Mouse (Mus musculus): Measurements from ENCODE around the gene Nfkbil1. TPM values are rescaled to one million over a fixed set of nuclear protein-coding genes. Genes with fewer than 3 reads are reported as not detected.
A peak's percentile ranks its signal among the peaks of the same experiment; 100 is the strongest.

Gene Nfkbil1
- polyA plus RNA-seq, 1 experiment from 2014 or later: 12.1 TPM

GRCm38 (mm10) chr17:35201787-35202186 is 33.8 kb downstream of the Nfkbil1 start, which contains the start of gene Tnf:
TSS of gene Tnf (minus strand) at chr17:35202007.
- WGBS: 34% methylated on average over 13 of the region's 13 CpGs
- Histone ChIP-seq H3K4me3 (no peak within 1 kb of the TSS), H3K27ac (no peak within 1 kb of the TSS), H3K4me1 (peaks cover 14% of the 10 kb centered on the region), H3K9me3 (replicated peaks) (no peaks in the 10 kb centered on the region), H3K27me3 (ENCODE audit: low read depth, poor library complexity, severe bottlenecking) (peaks cover 94% of the 10 kb centered on the region), H3K36me3 (no peaks in the 10 kb centered on the region)
- DNase-seq (ENCODE audit: low spot score): no peak

GRCm38 (mm10) chr17:35201128-35201527 is 34.5 kb downstream of the Nfkbil1 start:
- no peak for DNase-seq (ENCODE audit: low spot score)
- WGBS: 72% methylated on average over 11 of the region's 11 CpGs
- no peak overlapping the region for H3K4me3 ChIP-seq
- H3K27me3 ChIP-seq (ENCODE audit: low read depth, poor library complexity, severe bottlenecking): peaks cover 95% of the 10 kb centered on the region
- no peaks in the 10 kb centered on the region for H3K36me3 ChIP-seq
- H3K4me1 ChIP-seq: peaks cover 20% of the 10 kb centered on the region
- H3K27ac ChIP-seq: no peak overlapping the region
- no peaks in the 10 kb centered on the region for H3K9me3 ChIP-seq (replicated peaks)

GRCm38 (mm10) chr17:35200398-35200797 is 35.2 kb downstream of the Nfkbil1 start:
- no peak for DNase-seq (ENCODE audit: low spot score)
- no peak overlapping the region for H3K27ac ChIP-seq
- H3K9me3 ChIP-seq (replicated peaks): no peaks in the 10 kb centered on the region
- no peaks in the 10 kb centered on the region for H3K36me3 ChIP-seq
- peaks cover 97% of the 10 kb centered on the region for H3K27me3 ChIP-seq (ENCODE audit: low read depth, poor library complexity, severe bottlenecking)
- 84% methylated on average over 11 of the region's 11 CpGs for WGBS
- H3K4me1 ChIP-seq: peaks cover 27% of the 10 kb centered on the region
- no peak overlapping the region for H3K4me3 ChIP-seq

GRCm38 (mm10) chr17:35198946-35199345 is 36.6 kb downstream of the Nfkbil1 start:
- H3K27me3 ChIP-seq (ENCODE audit: low read depth, poor library complexity, severe bottlenecking): peaks cover 97% of the 10 kb centered on the region
- 30% methylated on average over 8 of the region's 8 CpGs for WGBS
- no peak for DNase-seq (ENCODE audit: low spot score)
- H3K27ac ChIP-seq: no peak overlapping the region
- H3K4me1 ChIP-seq: peaks cover 38% of the 10 kb centered on the region
- H3K36me3 ChIP-seq: no peaks in the 10 kb centered on the region
- no peaks in the 10 kb centered on the region for H3K9me3 ChIP-seq (replicated peaks)
- no peak overlapping the region for H3K4me3 ChIP-seq

- Histone ChIP-seq H3K4me3 (no peak overlapping the region), H3K27ac (no peak overlapping the region), H3K36me3 (no peaks in the 10 kb centered on the region), H3K9me3 (replicated peaks) (no peaks in the 10 kb centered on the region), H3K4me1 (peaks cover 40% of the 10 kb centered on the region), H3K27me3 (ENCODE audit: low read depth, poor library complexity, severe bottlenecking) (peaks cover 97% of the 10 kb centered on the region)
- DNase-seq (ENCODE audit: low spot score): no peak
- WGBS: 58% methylated on average over 7 of the region's 7 CpGs
These were observed 37.6 kb downstream of the Nfkbil1 start for GRCm38 (mm10) chr17:35198029-35198428.

GRCm38 (mm10) chr17:35197126-35197525 is 38.5 kb downstream of the Nfkbil1 start:
- Histone ChIP-seq H3K27me3 (ENCODE audit: low read depth, poor library complexity, severe bottlenecking) (peaks cover 87% of the 10 kb centered on the region), H3K4me3 (no peak overlapping the region), H3K36me3 (no peaks in the 10 kb centered on the region), H3K27ac (no peak overlapping the region), H3K4me1 (peaks cover 40% of the 10 kb centered on the region), H3K9me3 (replicated peaks) (no peaks in the 10 kb centered on the region)
- 51% methylated on average over 6 of the region's 6 CpGs for WGBS
- DNase-seq (ENCODE audit: low spot score): no peak

GRCm38 (mm10) chr17:35196321-35196641 is 39.3 kb downstream of the Nfkbil1 start:
- no peak for DNase-seq (ENCODE audit: low spot score)
- H3K27me3 ChIP-seq (ENCODE audit: low read depth, poor library complexity, severe bottlenecking): peaks cover 79% of the 10 kb centered on the region
- no peaks in the 10 kb centered on the region for H3K36me3 ChIP-seq
- WGBS: 36% methylated on average over 9 of the region's 9 CpGs
- no peak overlapping the region for H3K27ac ChIP-seq
- H3K4me1 ChIP-seq: peaks cover 40% of the 10 kb centered on the region
- peak overlapping the region; percentile 50 for H3K4me3 ChIP-seq
- H3K9me3 ChIP-seq (replicated peaks): no peaks in the 10 kb centered on the region

GRCm38 (mm10) chr17:35195631-35196320 is 39.8 kb downstream of the Nfkbil1 start:
- H3K4me3 ChIP-seq: peak overlapping the region; percentile 50
- peak; percentile 88 for DNase-seq (ENCODE audit: low spot score)
- H3K36me3 ChIP-seq: no peaks in the 10 kb centered on the region
- H3K27me3 ChIP-seq (ENCODE audit: low read depth, poor library complexity, severe bottlenecking): peaks cover 74% of the 10 kb centered on the region
- peaks cover 40% of the 10 kb centered on the region for H3K4me1 ChIP-seq
- WGBS: 2% methylated on average over 66 of the region's 66 CpGs
- H3K9me3 ChIP-seq (replicated peaks): no peaks in the 10 kb centered on the region
- H3K27ac ChIP-seq: peak overlapping the region; percentile 50; the same call in 1 of the 2 replicates

- H3K4me1 ChIP-seq: peaks cover 40% of the 10 kb centered on the region
- H3K27me3 ChIP-seq (ENCODE audit: low read depth, poor library complexity, severe bottlenecking): peaks cover 67% of the 10 kb centered on the region
- no peaks in the 10 kb centered on the region for H3K9me3 ChIP-seq (replicated peaks)
- no peak for DNase-seq (ENCODE audit: low spot score)
- H3K36me3 ChIP-seq: no peaks in the 10 kb centered on the region
- 41% methylated on average over 19 of the region's 19 CpGs for WGBS
- peak overlapping the region; percentile 50 for H3K4me3 ChIP-seq
- peak overlapping the region; percentile 50; the same call in 1 of the 2 replicates for H3K27ac ChIP-seq
These were observed 40.6 kb downstream of the Nfkbil1 start for GRCm38 (mm10) chr17:35194844-35195630.

GRCm38 (mm10) chr17:35193881-35194843 is 41.4 kb downstream of the Nfkbil1 start, which contains the start of gene Ltb:
TSS of gene Ltb (plus strand) at chr17:35194439.
- Histone ChIP-seq H3K36me3 (no peaks in the 10 kb centered on the region), H3K9me3 (replicated peaks) (no peaks in the 10 kb centered on the region), H3K27ac (peak within 1 kb of the TSS; percentile 34; the same call in 1 of the 2 replicates), H3K4me3 (peak within 1 kb of the TSS; percentile 50), H3K4me1 (peaks cover 39% of the 10 kb centered on the region), H3K27me3 (ENCODE audit: low read depth, poor library complexity, severe bottlenecking) (peaks cover 59% of the 10 kb centered on the region)
- no peak for DNase-seq (ENCODE audit: low spot score)
- WGBS: 66% methylated on average over 28 of the region's 28 CpGs

- DNase-seq (ENCODE audit: low spot score): no peak
- Histone ChIP-seq H3K36me3 (no peaks in the 10 kb centered on the region), H3K4me3 (no peak overlapping the region), H3K27me3 (ENCODE audit: low read depth, poor library complexity, severe bottlenecking) (peaks cover 48% of the 10 kb centered on the region), H3K9me3 (replicated peaks) (no peaks in the 10 kb centered on the region), H3K4me1 (peaks cover 33% of the 10 kb centered on the region), H3K27ac (no peak overlapping the region)
- 90% methylated on average over 5 of the region's 5 CpGs for WGBS
These were observed 42.7 kb downstream of the Nfkbil1 start for GRCm38 (mm10) chr17:35192924-35193323.

GRCm38 (mm10) chr17:35191723-35192122 is 43.9 kb downstream of the Nfkbil1 start:
- H3K27me3 ChIP-seq (ENCODE audit: low read depth, poor library complexity, severe bottlenecking): peaks cover 36% of the 10 kb centered on the region
- no peak overlapping the region for H3K27ac ChIP-seq
- H3K9me3 ChIP-seq (replicated peaks): no peaks in the 10 kb centered on the region
- H3K4me3 ChIP-seq: no peak overlapping the region
- no peaks in the 10 kb centered on the region for H3K36me3 ChIP-seq
- peaks cover 30% of the 10 kb centered on the region for H3K4me1 ChIP-seq
- DNase-seq (ENCODE audit: low spot score): no peak
- WGBS: 77% methylated on average over 2 of the region's 2 CpGs
